Mouse (Mus musculus): ENCODE results near the gene Crtc3. TPM values are rescaled to one million over a fixed set of nuclear protein-coding genes. Genes with fewer than 3 reads are reported as not detected.

The Crtc3 gene
- polyA plus RNA-seq (2014; fragmentation: Nextera tagmentation; extraction: Ambion mirVana): 16.2 and 18.5 TPM in 2 replicates

DNA sequence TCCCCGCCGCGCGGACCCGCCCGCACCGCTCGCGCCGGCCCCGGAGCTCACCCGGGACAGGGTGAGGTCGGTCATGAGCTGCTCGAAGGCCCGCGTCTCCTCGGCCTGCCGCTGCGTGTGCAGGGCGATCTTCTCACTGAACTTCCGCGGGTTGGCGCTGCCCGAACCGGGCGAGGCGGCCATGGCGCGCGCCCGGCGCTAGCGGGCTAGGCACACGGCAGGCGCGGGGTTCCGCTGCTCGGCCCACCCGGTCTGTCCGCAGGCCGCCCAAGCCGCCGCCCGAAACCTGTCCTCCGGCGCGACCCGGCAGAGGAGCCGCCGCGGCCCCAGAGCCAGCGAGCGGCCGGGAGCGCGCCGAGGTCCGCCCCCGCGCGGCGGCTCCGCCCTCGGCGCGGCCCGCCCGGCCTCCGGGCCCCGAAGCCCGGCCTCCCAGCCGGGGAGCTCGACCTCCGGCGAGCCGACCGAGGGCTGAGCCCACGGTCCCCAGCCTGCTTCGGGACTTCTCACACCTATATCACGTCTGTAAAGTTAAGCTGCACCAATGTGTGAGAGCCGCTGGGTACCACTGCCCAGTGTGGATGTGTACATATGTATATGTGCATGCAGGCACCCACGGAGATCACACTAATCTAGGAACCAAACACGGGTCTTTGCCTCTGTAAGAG, at the start of gene Crtc3:
Gene Crtc3, minus strand, starts transcription at position 322 of the 665 bp plus-strand sequence.
- no peaks in the 10 kb centered on the region for H3K9me3 ChIP-seq (ENCODE audit: control insufficient read depth, low read length)
- peak; percentile 84 for ATAC-seq (ENCODE audit: insufficient number of reproducible peaks, insufficient read depth, low FRiP score, low read depth)
- peak within 1 kb of the TSS; percentile 84 for H3K4me2 ChIP-seq (ENCODE audit: low read length)
- H3K27ac ChIP-seq (replicated peaks in 1 of 2; ENCODE audit: control insufficient read depth in 1 of 2, insufficient read depth in 1 of 2, low read depth in 2 of 2, low read length in 2 of 2): peak within 1 kb of the TSS; percentile 93 to 97
- H3K27me3 ChIP-seq (ENCODE audit: control insufficient read depth, insufficient read depth, low read length): no peaks in the 10 kb centered on the region
- WGBS: under 1% methylated on average over 68 of the region's 83 CpGs
- H3K36me3 ChIP-seq (ENCODE audit: control insufficient read depth, insufficient read depth, low read length): no peaks in the 10 kb centered on the region
- peak within 1 kb of the TSS; percentile 97 for H3K9ac ChIP-seq (ENCODE audit: low read length)
- H3K4me3 ChIP-seq (ENCODE audit: control insufficient read depth in 1 of 2, insufficient read depth in 1 of 2, low read depth in 1 of 2, low read length in 2 of 2): peak within 1 kb of the TSS; percentile 88 to 89
- peaks cover 6 to 18% of the 10 kb centered on the region in 2 experiments; a peak in 3 of 4 replicates for H3K4me1 ChIP-seq (ENCODE audit: control insufficient read depth in 2 of 2, insufficient read depth in 2 of 2, low read length in 2 of 2)

GRCm38 (mm10) chr7:80736199-80736598, 47.5 kb upstream of the Crtc3 start:
- peaks cover 2 to 14% of the 10 kb centered on the region in 2 experiments; a peak in 3 of 4 replicates for H3K4me1 ChIP-seq (ENCODE audit: control insufficient read depth in 2 of 2, insufficient read depth in 2 of 2, low read length in 2 of 2)
- 86% methylated on average over 10 of the region's 10 CpGs for WGBS
- no peaks in the 10 kb centered on the region for H3K27me3 ChIP-seq (ENCODE audit: control insufficient read depth, insufficient read depth, low read length)
- H3K4me3 ChIP-seq (ENCODE audit: control insufficient read depth in 1 of 2, insufficient read depth in 1 of 2, low read depth in 1 of 2, low read length in 2 of 2): no peak overlapping the region
- H3K9me3 ChIP-seq (ENCODE audit: control insufficient read depth, low read length): no peaks in the 10 kb centered on the region
- H3K9ac ChIP-seq (ENCODE audit: low read length): no peak overlapping the region
- no peak overlapping the region for H3K4me2 ChIP-seq (ENCODE audit: low read length)
- H3K36me3 ChIP-seq (ENCODE audit: control insufficient read depth, insufficient read depth, low read length): peaks cover 95% of the 10 kb centered on the region
- H3K27ac ChIP-seq (replicated peaks in 1 of 2; ENCODE audit: control insufficient read depth in 1 of 2, insufficient read depth in 1 of 2, low read depth in 2 of 2, low read length in 2 of 2): no peak overlapping the region
- no peak for ATAC-seq (ENCODE audit: insufficient number of reproducible peaks, insufficient read depth, low FRiP score, low read depth)

- no peak overlapping the region for H3K4me2 ChIP-seq (ENCODE audit: low read length)
- no peak overlapping the region for H3K4me3 ChIP-seq (ENCODE audit: control insufficient read depth in 1 of 2, insufficient read depth in 1 of 2, low read depth in 1 of 2, low read length in 2 of 2)
- no peak overlapping the region for H3K27ac ChIP-seq (replicated peaks in 1 of 2; ENCODE audit: control insufficient read depth in 1 of 2, insufficient read depth in 1 of 2, low read depth in 2 of 2, low read length in 2 of 2)
- H3K36me3 ChIP-seq (ENCODE audit: control insufficient read depth, insufficient read depth, low read length): peaks cover 94% of the 10 kb centered on the region
- no peak overlapping the region for H3K9ac ChIP-seq (ENCODE audit: low read length)
- H3K4me1 ChIP-seq (ENCODE audit: control insufficient read depth in 2 of 2, insufficient read depth in 2 of 2, low read length in 2 of 2): peaks cover 2 to 25% of the 10 kb centered on the region in 2 experiments; a peak in 3 of 4 replicates
- H3K27me3 ChIP-seq (ENCODE audit: control insufficient read depth, insufficient read depth, low read length): no peaks in the 10 kb centered on the region
- no peak for ATAC-seq (ENCODE audit: insufficient number of reproducible peaks, insufficient read depth, low FRiP score, low read depth)
- no peaks in the 10 kb centered on the region for H3K9me3 ChIP-seq (ENCODE audit: control insufficient read depth, low read length)
- WGBS: 71% methylated on average over 11 of the region's 11 CpGs
Observed at GRCm38 (mm10) chr7:80732986-80733385, 44.3 kb upstream of the Crtc3 start.

DNA sequence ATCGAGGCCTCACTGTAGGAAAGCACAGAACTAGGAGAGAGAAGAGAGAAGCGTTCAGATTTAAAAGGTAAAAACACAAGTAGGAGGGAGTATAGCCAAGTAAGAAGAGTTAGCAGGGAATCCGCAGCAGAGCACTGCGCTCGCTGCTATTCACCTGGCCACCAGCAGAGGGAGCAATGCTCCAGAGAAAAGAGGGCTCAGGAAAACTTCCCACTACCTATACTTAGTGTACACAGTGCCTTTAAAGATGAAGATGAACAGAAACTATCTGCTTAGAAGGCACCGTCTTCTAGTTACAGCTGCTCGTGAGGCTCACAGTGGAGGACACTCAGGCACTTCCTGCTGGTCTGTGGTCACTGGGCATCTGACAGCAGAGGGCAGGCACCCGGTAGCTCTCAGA, 41.0 kb upstream of the Crtc3 start:
- 22% methylated on average over 8 of the region's 8 CpGs for WGBS
- Histone ChIP-seq H3K9ac (ENCODE audit: low read length) (no peak overlapping the region), H3K4me2 (ENCODE audit: low read length) (no peak overlapping the region), H3K4me1 (ENCODE audit: control insufficient read depth in 2 of 2, insufficient read depth in 2 of 2, low read length in 2 of 2) (peaks cover 2 to 25% of the 10 kb centered on the region in 2 experiments; a peak in 3 of 4 replicates), H3K36me3 (ENCODE audit: control insufficient read depth, insufficient read depth, low read length) (peaks cover 95% of the 10 kb centered on the region), H3K27ac (replicated peaks in 1 of 2; ENCODE audit: control insufficient read depth in 1 of 2, insufficient read depth in 1 of 2, low read depth in 2 of 2, low read length in 2 of 2) (peak overlapping the region in 1 of 2 experiments; percentile 59; a peak in 2 of 4 replicates), H3K27me3 (ENCODE audit: control insufficient read depth, insufficient read depth, low read length) (no peaks in the 10 kb centered on the region), H3K4me3 (ENCODE audit: control insufficient read depth in 1 of 2, insufficient read depth in 1 of 2, low read depth in 1 of 2, low read length in 2 of 2) (no peak overlapping the region), H3K9me3 (ENCODE audit: control insufficient read depth, low read length) (no peaks in the 10 kb centered on the region)
- no peak for ATAC-seq (ENCODE audit: insufficient number of reproducible peaks, insufficient read depth, low FRiP score, low read depth)

DNA sequence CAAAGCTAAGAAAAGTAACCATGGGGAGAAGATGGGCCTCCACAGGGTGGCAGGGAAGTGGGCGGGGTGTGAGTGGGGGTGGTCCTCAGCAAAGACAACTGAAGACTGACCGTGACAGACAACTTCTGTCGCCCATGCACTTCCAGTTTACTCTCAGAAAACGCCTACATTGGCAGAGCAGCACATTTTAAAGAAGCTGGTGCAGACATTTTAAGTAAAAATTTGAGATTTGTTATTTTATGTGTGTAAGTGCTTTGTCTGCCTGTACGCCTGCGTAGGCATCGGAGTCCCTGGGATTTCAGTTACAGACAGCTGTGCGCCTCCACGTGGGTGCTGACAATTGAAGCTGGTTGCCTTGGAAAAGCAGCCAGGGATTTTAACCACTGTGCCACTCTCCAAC, 32.4 kb upstream of the Crtc3 start:
- no peak overlapping the region for H3K4me3 ChIP-seq (ENCODE audit: control insufficient read depth in 1 of 2, insufficient read depth in 1 of 2, low read depth in 1 of 2, low read length in 2 of 2)
- 60% methylated on average over 9 of the region's 9 CpGs for WGBS
- no peak overlapping the region for H3K4me2 ChIP-seq (ENCODE audit: low read length)
- no peak overlapping the region for H3K27ac ChIP-seq (replicated peaks in 1 of 2; ENCODE audit: control insufficient read depth in 1 of 2, insufficient read depth in 1 of 2, low read depth in 2 of 2, low read length in 2 of 2)
- no peaks in the 10 kb centered on the region for H3K27me3 ChIP-seq (ENCODE audit: control insufficient read depth, insufficient read depth, low read length)
- H3K36me3 ChIP-seq (ENCODE audit: control insufficient read depth, insufficient read depth, low read length): peaks cover 97% of the 10 kb centered on the region
- no peaks in the 10 kb centered on the region for H3K4me1 ChIP-seq (ENCODE audit: control insufficient read depth in 2 of 2, insufficient read depth in 2 of 2, low read length in 2 of 2)
- no peaks in the 10 kb centered on the region for H3K9me3 ChIP-seq (ENCODE audit: control insufficient read depth, low read length)
- ATAC-seq (ENCODE audit: insufficient number of reproducible peaks, insufficient read depth, low FRiP score, low read depth): no peak
- H3K9ac ChIP-seq (ENCODE audit: low read length): no peak overlapping the region

DNA sequence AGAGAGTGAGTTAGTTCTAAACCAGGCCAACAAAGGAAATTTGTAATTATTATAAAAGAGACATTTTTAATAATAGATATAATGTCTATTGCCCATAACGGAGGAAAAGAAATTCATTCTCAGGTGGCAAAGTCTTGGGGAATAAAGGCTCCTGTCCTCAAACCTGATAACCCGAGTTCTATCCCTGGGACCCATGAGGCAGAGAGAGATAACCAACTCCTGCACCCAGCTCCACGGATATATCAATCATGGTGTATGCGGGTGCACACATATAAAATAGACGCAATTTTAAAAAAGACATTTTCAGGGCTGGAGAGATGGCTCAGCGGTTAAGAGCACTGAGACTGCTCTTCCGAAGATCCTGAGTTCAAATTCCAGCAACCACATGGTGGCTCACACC, 30.9 kb upstream of the Crtc3 start:
- Histone ChIP-seq H3K27me3 (ENCODE audit: control insufficient read depth, insufficient read depth, low read length) (no peaks in the 10 kb centered on the region), H3K27ac (replicated peaks in 1 of 2; ENCODE audit: control insufficient read depth in 1 of 2, insufficient read depth in 1 of 2, low read depth in 2 of 2, low read length in 2 of 2) (no peak overlapping the region), H3K36me3 (ENCODE audit: control insufficient read depth, insufficient read depth, low read length) (peaks cover 97% of the 10 kb centered on the region), H3K4me2 (ENCODE audit: low read length) (no peak overlapping the region), H3K9me3 (ENCODE audit: control insufficient read depth, low read length) (no peaks in the 10 kb centered on the region), H3K9ac (ENCODE audit: low read length) (no peak overlapping the region), H3K4me1 (ENCODE audit: control insufficient read depth in 2 of 2, insufficient read depth in 2 of 2, low read length in 2 of 2) (no peaks in the 10 kb centered on the region), H3K4me3 (ENCODE audit: control insufficient read depth in 1 of 2, insufficient read depth in 1 of 2, low read depth in 1 of 2, low read length in 2 of 2) (no peak overlapping the region)
- WGBS: 93% methylated on average over 7 of the region's 7 CpGs
- ATAC-seq (ENCODE audit: insufficient number of reproducible peaks, insufficient read depth, low FRiP score, low read depth): no peak

DNA sequence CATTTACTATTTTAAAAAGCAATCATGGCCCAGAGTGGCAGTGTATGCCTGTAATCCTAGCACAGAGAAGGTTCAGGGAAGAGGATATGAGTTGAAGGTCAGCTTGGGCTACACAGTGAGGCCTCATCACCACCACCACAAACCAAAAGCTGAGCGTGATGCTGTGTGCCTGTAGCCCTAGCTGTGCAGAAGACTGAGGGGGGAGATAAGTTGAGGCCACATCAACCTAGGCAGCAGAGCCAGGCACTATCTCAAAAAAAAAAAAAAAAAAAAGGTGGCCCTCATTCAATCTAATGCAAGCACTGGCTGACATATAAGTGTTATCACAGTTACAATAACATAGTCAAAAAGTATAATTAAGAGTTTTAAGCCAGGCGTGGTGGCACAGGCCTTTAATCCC, 30.4 kb upstream of the Crtc3 start:
- Histone ChIP-seq H3K9ac (ENCODE audit: low read length) (no peak overlapping the region), H3K4me1 (ENCODE audit: control insufficient read depth in 2 of 2, insufficient read depth in 2 of 2, low read length in 2 of 2) (no peaks in the 10 kb centered on the region), H3K4me3 (ENCODE audit: control insufficient read depth in 1 of 2, insufficient read depth in 1 of 2, low read depth in 1 of 2, low read length in 2 of 2) (no peak overlapping the region), H3K27me3 (ENCODE audit: control insufficient read depth, insufficient read depth, low read length) (no peaks in the 10 kb centered on the region), H3K27ac (replicated peaks in 1 of 2; ENCODE audit: control insufficient read depth in 1 of 2, insufficient read depth in 1 of 2, low read depth in 2 of 2, low read length in 2 of 2) (no peak overlapping the region), H3K36me3 (ENCODE audit: control insufficient read depth, insufficient read depth, low read length) (peaks cover 97% of the 10 kb centered on the region), H3K4me2 (ENCODE audit: low read length) (no peak overlapping the region), H3K9me3 (ENCODE audit: control insufficient read depth, low read length) (no peaks in the 10 kb centered on the region)
- ATAC-seq (ENCODE audit: insufficient number of reproducible peaks, insufficient read depth, low FRiP score, low read depth): no peak
- WGBS: 84% methylated on average over 2 of the region's 2 CpGs

DNA sequence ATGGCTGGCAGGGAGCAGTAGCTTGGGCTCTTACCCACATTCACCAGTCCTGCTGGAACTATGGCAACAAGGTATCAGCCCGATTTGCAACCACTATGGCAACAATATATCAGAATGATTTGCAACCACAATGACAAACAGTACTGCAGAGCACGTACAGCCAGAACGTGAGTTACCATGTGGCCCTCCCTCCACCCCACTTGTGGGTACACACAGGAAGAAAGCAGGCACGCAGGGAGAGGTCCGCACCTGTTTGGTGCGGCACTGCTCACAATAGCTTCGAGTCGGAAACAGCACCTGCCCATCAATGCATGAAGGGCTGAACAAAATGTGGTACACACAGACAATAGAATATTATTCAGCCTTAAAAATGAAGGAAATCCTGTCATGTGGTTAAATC, 29.8 kb upstream of the Crtc3 start:
- no peaks in the 10 kb centered on the region for H3K27me3 ChIP-seq (ENCODE audit: control insufficient read depth, insufficient read depth, low read length)
- ATAC-seq (ENCODE audit: insufficient number of reproducible peaks, insufficient read depth, low FRiP score, low read depth): no peak
- no peaks in the 10 kb centered on the region for H3K9me3 ChIP-seq (ENCODE audit: control insufficient read depth, low read length)
- no peak overlapping the region for H3K27ac ChIP-seq (replicated peaks in 1 of 2; ENCODE audit: control insufficient read depth in 1 of 2, insufficient read depth in 1 of 2, low read depth in 2 of 2, low read length in 2 of 2)
- no peaks in the 10 kb centered on the region for H3K4me1 ChIP-seq (ENCODE audit: control insufficient read depth in 2 of 2, insufficient read depth in 2 of 2, low read length in 2 of 2)
- H3K4me3 ChIP-seq (ENCODE audit: control insufficient read depth in 1 of 2, insufficient read depth in 1 of 2, low read depth in 1 of 2, low read length in 2 of 2): no peak overlapping the region
- H3K4me2 ChIP-seq (ENCODE audit: low read length): no peak overlapping the region
- H3K36me3 ChIP-seq (ENCODE audit: control insufficient read depth, insufficient read depth, low read length): peaks cover 97% of the 10 kb centered on the region
- no peak overlapping the region for H3K9ac ChIP-seq (ENCODE audit: low read length)
- 88% methylated on average over 8 of the region's 8 CpGs for WGBS
